Mouse (Mus musculus) c-Kit-positive CD71-positive TER-119-negative erythroid progenitor cells, embryonic 14.5 days (primary cell): ENCODE data around the gene Aurkb.

Source experiments
- DNase-seq: peaks from one replicate; pipeline ENCODE4 v3.0.0-alpha.2; 2013; ENCODE audit warnings: low read depth

The Aurkb gene

GRCm38 (mm10) chr11:69098762-69099091 is 53.3 kb downstream of the Aurkb start:
- DNase-seq: peak; percentile 94

- no peak for DNase-seq
Measured at GRCm38 (mm10) chr11:69099177-69099914, 53.9 kb downstream of the Aurkb start.

- peak; percentile 76 for DNase-seq
Measured at GRCm38 (mm10) chr11:69099915-69100345, 54.5 kb downstream of the Aurkb start.

- DNase-seq: no peak
Measured at GRCm38 (mm10) chr11:69100639-69101360, 55.4 kb downstream of the Aurkb start.
